Comparison of ENCODE assay signal across 13 mouse cellular contexts in the genomic region with DNA sequence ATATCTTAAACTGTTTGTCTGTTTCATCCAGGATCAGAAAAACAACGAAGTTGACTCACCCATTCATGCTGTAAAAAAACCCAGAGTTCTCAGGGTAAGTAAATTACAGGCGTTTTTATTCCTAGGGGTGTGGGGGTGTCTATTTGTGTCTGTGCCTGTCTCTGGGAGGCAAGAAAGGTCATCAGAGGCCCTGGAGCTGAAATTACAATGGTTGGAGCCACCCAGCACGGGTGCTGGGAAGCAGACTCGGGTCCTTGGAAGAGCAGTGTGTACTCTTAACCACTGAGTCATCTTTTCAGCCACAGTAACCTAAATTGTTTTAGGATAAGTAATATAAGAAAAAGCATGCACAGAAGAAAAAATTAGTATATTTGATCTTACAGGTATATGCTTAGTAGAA.
"Had no signal": no experiment of that assay in that cellular context is flagged by ENCODE, and none has a peak within 500 bp of the region (broad histone marks: within the 10 kb centered on the region; RNA-seq: fewer than 3 reads in every experiment).

No protein-coding gene starts in this region.

- H3K4me1 ChIP-seq: midbrain, embryonic 10.5 days; midbrain, embryonic 12.5 days; midbrain, embryonic 15.5 days; neural tube, embryonic 12.5 days; stomach, embryonic 15.5 days had no signal

- H3K9me3 ChIP-seq: midbrain, embryonic 10.5 days; midbrain, embryonic 12.5 days; midbrain, embryonic 15.5 days; neural tube, embryonic 12.5 days; stomach, embryonic 15.5 days had no signal

- H3K27me3 ChIP-seq: midbrain, embryonic 12.5 days; midbrain, embryonic 15.5 days; neural tube, embryonic 12.5 days; stomach, embryonic 15.5 days had no signal

- H3K9ac ChIP-seq: lung, embryonic 14.5 days; midbrain, embryonic 12.5 days; midbrain, embryonic 15.5 days; neural tube, embryonic 12.5 days; stomach, embryonic 15.5 days had no signal

- H3K27ac ChIP-seq: midbrain, embryonic 10.5 days; midbrain, embryonic 12.5 days; midbrain, embryonic 15.5 days; neural tube, embryonic 12.5 days; stomach, embryonic 15.5 days; stomach, postnatal 0 days had no signal

- DNase-seq: lung, adult 18-20 months; lung, embryonic 14.5 days; lung, postnatal 10 days; lung, postnatal 4 days; right cerebral cortex, postnatal 14 days; thymus, adult 2 months; thymus, postnatal 36 days had no signal

- H3K4me3 ChIP-seq: midbrain, embryonic 10.5 days; midbrain, embryonic 12.5 days; midbrain, embryonic 15.5 days; neural tube, embryonic 12.5 days; stomach, embryonic 15.5 days had no signal
